Mouse (Mus musculus): ENCODE measurements around the gene Mobp. TPM values are rescaled to one million over a fixed set of nuclear protein-coding genes. Genes with fewer than 3 reads are reported as not detected.

Gene Mobp
- total and polyA plus RNA-seq, 3 experiments = 0.17 TPM; not detected in 2

- H3K79me2 ChIP-seq (replicated peaks; ENCODE audit: control insufficient read depth, extremely low read depth, insufficient read depth, poor library complexity, severe bottlenecking) = no peaks in the 10 kb centered on the region; the same call in 1 of the 2 replicates
- no peaks in the 10 kb centered on the region for H3K27me3 ChIP-seq (replicated peaks)
- dilution Hi-C loops (cut with MboI; ENCODE audit: extremely low pct_ligation_motif_present, extremely low pct_unique_long_range_greater_than_20kb, low sequenced_read_pairs) = no loop called here
- H3K9me3 ChIP-seq (replicated peaks; ENCODE audit: low read length) = no peaks in the 10 kb centered on the region
- TF ChIP-seq HCFC1 (IDR thresholded peaks at IDR 0.05; ENCODE audit: low read depth, low read length) (no peak), NRF1 (IDR thresholded peaks at IDR 0.05; ENCODE audit: low read depth, low read length) (no peak), GABPA (IDR thresholded peaks at IDR 0.05; ENCODE audit: insufficient replicate concordance, low read depth, low read length) (no peak), UBTF (IDR thresholded peaks at IDR 0.05; ENCODE audit: low read depth, low read length) (no peak), EP300 (IDR thresholded peaks at IDR 0.05; ENCODE audit: low read length) (no peak)
- no peak overlapping the region for H3K4me3 ChIP-seq (replicated peaks in 1 of 3; ENCODE audit: low read depth in 2 of 3, low read length in 2 of 3, poor library complexity in 1 of 3)
- H3K4me2 ChIP-seq (ENCODE audit: insufficient read depth, low read depth, poor library complexity, severe bottlenecking) = no peak overlapping the region
- H3K4me1 ChIP-seq (ENCODE audit: control insufficient read depth in 1 of 2, insufficient read depth in 2 of 2) = peaks cover 12 to 41% of the 10 kb centered on the region in 2 experiments
- H3K27ac ChIP-seq (ENCODE audit: insufficient read depth, low read depth) = no peak overlapping the region
- H3K36me3 ChIP-seq (replicated peaks in 1 of 2; ENCODE audit: control insufficient read depth in 1 of 2, insufficient read depth in 1 of 2, low read length in 1 of 2) = peaks cover 48 to 61% of the 10 kb centered on the region in 2 experiments
- H3K9ac ChIP-seq (ENCODE audit: insufficient read depth, low read depth) = no peak overlapping the region
- DNase-seq (ENCODE audit: extremely low read depth) = no peak
- in situ Hi-C loops (cut with MboI; ENCODE audit: low pct_ligation_motif_present, low pct_unique_long_range_greater_than_20kb, low sequenced_read_pairs) = no loop called here
Measured at GRCm38 (mm10) chr9:120118212-120118611, 31.3 kb upstream of the Mobp start.

- peaks cover 54 to 72% of the 10 kb centered on the region in 2 experiments for H3K36me3 ChIP-seq (replicated peaks in 1 of 2; ENCODE audit: control insufficient read depth in 1 of 2, insufficient read depth in 1 of 2, low read length in 1 of 2)
- H3K27me3 ChIP-seq (replicated peaks) = no peaks in the 10 kb centered on the region
- no peak overlapping the region for H3K4me3 ChIP-seq (replicated peaks in 1 of 3; ENCODE audit: low read depth in 2 of 3, low read length in 2 of 3, poor library complexity in 1 of 3)
- no peaks in the 10 kb centered on the region for H3K9me3 ChIP-seq (replicated peaks; ENCODE audit: low read length)
- DNase-seq (ENCODE audit: extremely low read depth) = no peak
- in situ Hi-C loops (cut with MboI; ENCODE audit: low pct_ligation_motif_present, low pct_unique_long_range_greater_than_20kb, low sequenced_read_pairs) = no loop called here
- H3K9ac ChIP-seq (ENCODE audit: insufficient read depth, low read depth) = no peak overlapping the region
- dilution Hi-C loops (cut with MboI; ENCODE audit: extremely low pct_ligation_motif_present, extremely low pct_unique_long_range_greater_than_20kb, low sequenced_read_pairs) = no loop called here
- peaks cover 2 to 36% of the 10 kb centered on the region in 2 experiments for H3K4me1 ChIP-seq (ENCODE audit: control insufficient read depth in 1 of 2, insufficient read depth in 2 of 2)
- H3K27ac ChIP-seq (ENCODE audit: insufficient read depth, low read depth) = no peak overlapping the region
- H3K79me2 ChIP-seq (replicated peaks; ENCODE audit: control insufficient read depth, extremely low read depth, insufficient read depth, poor library complexity, severe bottlenecking) = no peaks in the 10 kb centered on the region
- TF ChIP-seq E2F4 (IDR thresholded peaks at IDR 0.05; ENCODE audit: insufficient replicate concordance, low read depth, low read length) (no peak), CHD2 (IDR thresholded peaks at IDR 0.05; ENCODE audit: low read length) (no peak), GABPA (IDR thresholded peaks at IDR 0.05; ENCODE audit: insufficient replicate concordance, low read depth, low read length) (no peak), CTCF (conservative IDR thresholded peaks at IDR 0.05 in 1 of 2, IDR thresholded peaks at IDR 0.05 in 1 of 2; ENCODE audit: low read depth in 2 of 2, low read length in 2 of 2) (no peak), TBP (conservative IDR thresholded peaks at IDR 0.05; ENCODE audit: low read depth, low read length) (no peak)
- H3K4me2 ChIP-seq (ENCODE audit: insufficient read depth, low read depth, poor library complexity, severe bottlenecking) = no peak overlapping the region
Measured at GRCm38 (mm10) chr9:120120503-120120902, 29.0 kb upstream of the Mobp start.

- H3K4me3 ChIP-seq (replicated peaks in 1 of 3; ENCODE audit: low read depth in 2 of 3, low read length in 2 of 3, poor library complexity in 1 of 3) = peak overlapping the region; percentile 39 to 54 (median 43)
- H3K9me3 ChIP-seq (replicated peaks; ENCODE audit: low read length) = no peaks in the 10 kb centered on the region
- peak overlapping the region; percentile 92 for H3K9ac ChIP-seq (ENCODE audit: insufficient read depth, low read depth)
- H3K36me3 ChIP-seq (replicated peaks in 1 of 2; ENCODE audit: control insufficient read depth in 1 of 2, insufficient read depth in 1 of 2, low read length in 1 of 2) = peaks cover 49 to 58% of the 10 kb centered on the region in 2 experiments
- TF ChIP-seq MAX (IDR thresholded peaks at IDR 0.05; ENCODE audit: low read length) (0 out of 2 replicates have a peak, but pooled peaks have one; percentile 24), KAT2A (IDR thresholded peaks at IDR 0.05; ENCODE audit: insufficient replicate concordance, low read length) (0 out of 2 replicates have a peak, but pooled peaks have one; percentile 10), TBP (conservative IDR thresholded peaks at IDR 0.05; ENCODE audit: low read depth, low read length) (0 out of 2 replicates have a peak, but pooled peaks have one; percentile 30), JUN (IDR thresholded peaks at IDR 0.05; ENCODE audit: insufficient read depth, low read depth, low read length) (no peak)
- dilution Hi-C loops (cut with MboI; ENCODE audit: extremely low pct_ligation_motif_present, extremely low pct_unique_long_range_greater_than_20kb, low sequenced_read_pairs) = no loop called here
- in situ Hi-C loops (cut with MboI; ENCODE audit: low pct_ligation_motif_present, low pct_unique_long_range_greater_than_20kb, low sequenced_read_pairs) = no loop called here
- H3K4me2 ChIP-seq (ENCODE audit: insufficient read depth, low read depth, poor library complexity, severe bottlenecking) = peak overlapping the region; percentile 80
- no peaks in the 10 kb centered on the region for H3K27me3 ChIP-seq (replicated peaks)
- H3K27ac ChIP-seq (ENCODE audit: insufficient read depth, low read depth) = peak overlapping the region; percentile 57; the same call in 1 of the 2 replicates
- peaks cover 23% of the 10 kb centered on the region for H3K79me2 ChIP-seq (replicated peaks; ENCODE audit: control insufficient read depth, extremely low read depth, insufficient read depth, poor library complexity, severe bottlenecking)
- H3K4me1 ChIP-seq (ENCODE audit: control insufficient read depth in 1 of 2, insufficient read depth in 2 of 2) = peaks cover 9 to 42% of the 10 kb centered on the region in 2 experiments
- no peak for DNase-seq (ENCODE audit: extremely low read depth)
Measured at GRCm38 (mm10) chr9:120126868-120127267, 22.6 kb upstream of the Mobp start.

All from CH12.LX (cell line).